Mouse (Mus musculus) thymus, adult 18-20 months (tissue): ENCODE data around the gene Trim46.

Experiments
- DNase-seq, 2 experiments: peaks; one replicate each; pipeline ENCODE4 v3.0.0; 2022; ENCODE audit warnings: mixed read lengths in 2 of 2

Gene Trim46

GRCm38 (mm10) chr3:89270051-89270755 is 24.1 kb upstream of the Trim46 start, which contains the start of gene Slc50a1:
Slc50a1 (minus strand) TSS chr3:89270570.
- DNase-seq = peak; percentile 72 to 74

- DNase-seq = no peak
Observed at GRCm38 (mm10) chr3:89268916-89269315, 22.8 kb upstream of the Trim46 start.

- peak; percentile 67 to 77 for DNase-seq
Observed at GRCm38 (mm10) chr3:89266439-89266893, 20.4 kb upstream of the Trim46 start.

- no peak for DNase-seq
Observed at GRCm38 (mm10) chr3:89262417-89262816, 16.3 kb upstream of the Trim46 start.

- DNase-seq = no peak
Observed at GRCm38 (mm10) chr3:89260211-89260610, 14.1 kb upstream of the Trim46 start.

- no peak for DNase-seq
Observed at GRCm38 (mm10) chr3:89259076-89259475, 13.0 kb upstream of the Trim46 start, which contains the start of gene Dpm3. Dpm3 (plus strand) TSS chr3:89259358.

GRCm38 (mm10) chr3:89256177-89256576 is 10.1 kb upstream of the Trim46 start:
- no peak for DNase-seq

- no peak for DNase-seq
Observed at GRCm38 (mm10) chr3:89254994-89255393, 8.9 kb upstream of the Trim46 start.

GRCm38 (mm10) chr3:89251365-89251895 is 5.3 kb upstream of the Trim46 start:
- peak; percentile 70 to 80 for DNase-seq

GRCm38 (mm10) chr3:89250435-89251040 is 4.4 kb upstream of the Trim46 start:
- peak; percentile 41 to 56 for DNase-seq

- no peak for DNase-seq
Observed at GRCm38 (mm10) chr3:89247466-89247865, 1.4 kb upstream of the Trim46 start.

- DNase-seq = peak in 1 of 2 experiments; percentile 47
Observed at GRCm38 (mm10) chr3:89245688-89246171, 379 bp downstream of the Trim46 start, which contains the start of gene Krtcap2. Krtcap2 (plus strand) TSS chr3:89245966.

- peak; percentile 32 to 56 for DNase-seq
Observed at GRCm38 (mm10) chr3:89244982-89245687, 974 bp downstream of the Trim46 start.

GRCm38 (mm10) chr3:89244158-89244981 is 1.7 kb downstream of the Trim46 start:
- no peak for DNase-seq

GRCm38 (mm10) chr3:89243609-89244008 is 2.5 kb downstream of the Trim46 start:
- peak; percentile 67 to 77 for DNase-seq

- DNase-seq = no peak
Observed at GRCm38 (mm10) chr3:89242331-89242895, 3.7 kb downstream of the Trim46 start.

- DNase-seq = no peak
Observed at GRCm38 (mm10) chr3:89238494-89238893, 7.6 kb downstream of the Trim46 start.

GRCm38 (mm10) chr3:89237682-89238081 is 8.4 kb downstream of the Trim46 start:
- no peak for DNase-seq

- DNase-seq = no peak
Observed at GRCm38 (mm10) chr3:89236516-89236915, 9.6 kb downstream of the Trim46 start.

- DNase-seq = no peak
Observed at GRCm38 (mm10) chr3:89233562-89234110, 12.5 kb downstream of the Trim46 start.

GRCm38 (mm10) chr3:89232614-89233013 is 13.5 kb downstream of the Trim46 start:
- no peak for DNase-seq
